Mouse (Mus musculus): ENCODE results near the gene Prkn. TPM values are rescaled to one million over a fixed set of nuclear protein-coding genes. Genes with fewer than 3 reads are reported as not detected.

Gene Prkn
- polyA plus RNA-seq, 2 experiments from 2014 or later = 0.32 TPM; not detected in 1

Other genes starting within 250 kb of the Prkn start
- not detected for gene Pacrg, start 73 bp upstream of the Prkn start, polyA plus RNA-seq (2017; shearing (Covaris generic))